Mouse (Mus musculus): ENCODE data around the gene Arnt2. TPM values are rescaled to one million over a fixed set of nuclear protein-coding genes. Genes with fewer than 3 reads are reported as not detected.

The Arnt2 gene
- polyA plus RNA-seq, 1 experiment from 2014 or later = 27.8 TPM

- no peak overlapping the region for H3K9ac ChIP-seq
- no peak for ATAC-seq (ENCODE audit: insufficient number of reproducible peaks, insufficient read depth, low FRiP score, low TSS enrichment)
- no peak overlapping the region for H3K4me2 ChIP-seq (replicated peaks)
- no peaks in the 10 kb centered on the region for H3K9me3 ChIP-seq
- H3K27me3 ChIP-seq = no peaks in the 10 kb centered on the region
- H3K27ac ChIP-seq = peak overlapping the region; percentile 30; the same call in 1 of the 2 replicates
- H3K36me3 ChIP-seq = peaks cover 10% of the 10 kb centered on the region; the same call in 1 of the 2 replicates
- 60% methylated on average over 10 of the region's 10 CpGs for WGBS
- H3K4me1 ChIP-seq = no peaks in the 10 kb centered on the region; the same call in 1 of the 2 replicates
- no peak overlapping the region for H3K4me3 ChIP-seq
Observed at GRCm38 (mm10) chr7:84361086-84361684, 48.8 kb downstream of the Arnt2 start.

DNA sequence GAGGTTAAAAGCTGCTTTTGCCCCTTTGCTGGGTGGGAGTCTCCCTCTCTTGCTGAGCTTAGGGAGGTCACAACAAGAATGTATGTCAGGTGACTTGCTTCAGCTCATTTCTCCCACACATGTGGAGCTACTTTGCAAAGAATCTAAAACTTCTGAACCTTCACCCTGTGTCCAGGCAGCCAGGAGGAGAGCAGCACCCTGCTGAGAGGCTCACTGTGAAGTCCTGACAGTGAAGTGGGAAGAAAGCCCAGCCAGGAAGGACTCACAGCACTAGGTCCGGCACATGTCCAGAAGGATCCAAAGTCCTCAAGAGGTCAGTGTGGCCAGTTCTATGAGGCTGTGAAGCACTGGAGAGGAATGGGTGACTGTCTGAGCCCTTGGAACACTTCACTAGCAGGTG lies 51.5 kb downstream of the Arnt2 start:
- Histone ChIP-seq H3K36me3 (peaks cover 5% of the 10 kb centered on the region; the same call in 1 of the 2 replicates), H3K9ac (no peak overlapping the region), H3K27me3 (no peaks in the 10 kb centered on the region), H3K9me3 (no peaks in the 10 kb centered on the region), H3K27ac (no peak overlapping the region), H3K4me3 (no peak overlapping the region), H3K4me2 (replicated peaks) (no peak overlapping the region), H3K4me1 (no peaks in the 10 kb centered on the region; the same call in 1 of the 2 replicates)
- ATAC-seq (ENCODE audit: insufficient number of reproducible peaks, insufficient read depth, low FRiP score, low TSS enrichment) = no peak
- 85% methylated on average over 1 of the region's 1 CpGs for WGBS

- Histone ChIP-seq H3K27ac (no peak overlapping the region), H3K4me2 (replicated peaks) (no peak overlapping the region), H3K9ac (no peak overlapping the region), H3K4me1 (no peaks in the 10 kb centered on the region), H3K36me3 (peaks cover 5% of the 10 kb centered on the region; the same call in 1 of the 2 replicates), H3K27me3 (no peaks in the 10 kb centered on the region), H3K9me3 (no peaks in the 10 kb centered on the region), H3K4me3 (no peak overlapping the region)
- ATAC-seq (ENCODE audit: insufficient number of reproducible peaks, insufficient read depth, low FRiP score, low TSS enrichment) = no peak
- 69% methylated on average over 10 of the region's 10 CpGs for WGBS
Observed at GRCm38 (mm10) chr7:84355619-84356570, 54.1 kb downstream of the Arnt2 start.

DNA sequence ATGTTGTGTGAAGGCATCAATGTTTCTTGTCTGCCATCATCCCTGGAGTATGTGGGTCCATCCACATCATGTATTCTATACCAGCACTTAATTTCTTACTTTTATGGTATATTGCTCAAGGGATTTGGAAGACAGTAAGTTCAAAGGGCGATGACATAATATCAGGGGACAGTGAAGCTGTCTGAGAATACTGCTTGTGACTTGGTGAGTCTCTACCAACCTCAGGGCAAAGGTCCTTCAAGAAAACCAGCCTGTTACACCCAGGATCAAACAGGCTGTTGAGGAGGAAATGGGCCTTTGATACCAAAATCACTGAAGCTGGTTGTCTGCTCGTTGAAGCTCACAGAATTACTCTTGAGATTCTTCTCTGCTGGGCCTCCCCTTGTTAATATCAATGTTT lies 55.1 kb downstream of the Arnt2 start:
- Histone ChIP-seq H3K4me2 (replicated peaks) (no peak overlapping the region), H3K27me3 (no peaks in the 10 kb centered on the region), H3K9ac (no peak overlapping the region), H3K4me3 (no peak overlapping the region), H3K36me3 (peaks cover 5% of the 10 kb centered on the region; the same call in 1 of the 2 replicates), H3K9me3 (no peaks in the 10 kb centered on the region), H3K27ac (no peak overlapping the region), H3K4me1 (no peaks in the 10 kb centered on the region)
- no peak for ATAC-seq (ENCODE audit: insufficient number of reproducible peaks, insufficient read depth, low FRiP score, low TSS enrichment)
- WGBS = 89% methylated on average over 2 of the region's 2 CpGs

GRCm38 (mm10) chr7:84350529-84350928 lies 59.4 kb downstream of the Arnt2 start:
- Histone ChIP-seq H3K9me3 (no peaks in the 10 kb centered on the region), H3K27ac (no peak overlapping the region), H3K4me3 (no peak overlapping the region), H3K36me3 (peaks cover 31% of the 10 kb centered on the region), H3K9ac (no peak overlapping the region), H3K27me3 (no peaks in the 10 kb centered on the region), H3K4me2 (replicated peaks) (no peak overlapping the region), H3K4me1 (no peaks in the 10 kb centered on the region)
- no peak for ATAC-seq (ENCODE audit: insufficient number of reproducible peaks, insufficient read depth, low FRiP score, low TSS enrichment)

GRCm38 (mm10) chr7:84349976-84350375 lies 60.0 kb downstream of the Arnt2 start:
- WGBS = 74% methylated on average over 2 of the region's 2 CpGs
- ATAC-seq (ENCODE audit: insufficient number of reproducible peaks, insufficient read depth, low FRiP score, low TSS enrichment) = no peak
- Histone ChIP-seq H3K4me2 (replicated peaks) (no peak overlapping the region), H3K27me3 (no peaks in the 10 kb centered on the region), H3K9ac (no peak overlapping the region), H3K36me3 (peaks cover 36% of the 10 kb centered on the region), H3K4me1 (no peaks in the 10 kb centered on the region), H3K9me3 (no peaks in the 10 kb centered on the region), H3K4me3 (no peak overlapping the region), H3K27ac (no peak overlapping the region)

DNA sequence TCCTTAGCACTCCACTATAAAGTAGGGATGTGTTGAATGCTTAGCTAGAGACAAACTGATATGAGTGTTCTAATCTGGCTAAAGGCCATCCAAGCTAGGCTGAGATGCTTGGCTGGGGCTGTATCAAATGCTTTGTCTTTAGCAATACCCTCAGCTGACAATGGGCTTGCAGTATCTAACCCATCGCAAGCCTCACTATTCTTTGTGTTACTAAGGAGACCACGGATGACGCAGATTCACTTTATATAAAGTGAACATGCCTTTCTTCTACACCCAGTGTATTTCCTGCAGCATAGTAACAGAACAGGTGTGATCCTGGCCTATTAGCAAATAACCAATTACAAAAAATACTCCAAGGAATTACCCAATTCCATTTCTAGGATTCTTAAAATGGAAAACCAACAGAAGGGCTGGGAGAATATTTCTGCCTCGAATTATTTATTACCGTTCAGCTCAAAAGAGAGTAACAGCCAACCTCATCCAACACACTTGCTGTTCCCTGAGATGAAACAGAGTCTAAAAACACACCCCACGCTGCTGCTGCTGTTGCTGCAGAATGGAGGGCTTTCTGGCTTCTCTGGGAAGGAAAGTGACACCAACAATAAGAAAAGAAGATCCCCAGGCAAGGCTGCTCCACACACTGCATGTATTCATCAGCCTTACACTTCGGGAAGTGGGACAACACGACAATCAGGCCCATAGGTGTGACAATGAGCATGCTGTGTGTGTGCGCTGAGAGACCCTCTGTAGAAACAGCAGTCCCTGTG lies 61.6 kb downstream of the Arnt2 start:
- H3K27ac ChIP-seq = no peak overlapping the region
- H3K9ac ChIP-seq = no peak overlapping the region
- WGBS = 91% methylated on average over 9 of the region's 9 CpGs
- no peaks in the 10 kb centered on the region for H3K4me1 ChIP-seq
- ATAC-seq (ENCODE audit: insufficient number of reproducible peaks, insufficient read depth, low FRiP score, low TSS enrichment) = no peak
- H3K36me3 ChIP-seq = peaks cover 52% of the 10 kb centered on the region
- no peaks in the 10 kb centered on the region for H3K27me3 ChIP-seq
- no peak overlapping the region for H3K4me3 ChIP-seq
- H3K9me3 ChIP-seq = peaks cover 6% of the 10 kb centered on the region
- no peak overlapping the region for H3K4me2 ChIP-seq (replicated peaks)

- Histone ChIP-seq H3K4me3 (no peak overlapping the region), H3K4me2 (replicated peaks) (no peak overlapping the region), H3K9ac (no peak overlapping the region), H3K27ac (no peak overlapping the region), H3K27me3 (no peaks in the 10 kb centered on the region), H3K9me3 (peaks cover 7% of the 10 kb centered on the region), H3K4me1 (no peaks in the 10 kb centered on the region), H3K36me3 (peaks cover 52% of the 10 kb centered on the region)
- WGBS = 95% methylated on average over 3 of the region's 3 CpGs
- no peak for ATAC-seq (ENCODE audit: insufficient number of reproducible peaks, insufficient read depth, low FRiP score, low TSS enrichment)
Observed at GRCm38 (mm10) chr7:84343160-84343559, 66.8 kb downstream of the Arnt2 start.

GRCm38 (mm10) chr7:84341001-84341400 lies 69.0 kb downstream of the Arnt2 start:
- no peak overlapping the region for H3K27ac ChIP-seq
- peaks cover 37% of the 10 kb centered on the region for H3K36me3 ChIP-seq
- no peak overlapping the region for H3K9ac ChIP-seq
- peaks cover 7% of the 10 kb centered on the region for H3K9me3 ChIP-seq
- peaks cover 6% of the 10 kb centered on the region for H3K4me1 ChIP-seq
- ATAC-seq (ENCODE audit: insufficient number of reproducible peaks, insufficient read depth, low FRiP score, low TSS enrichment) = no peak
- H3K27me3 ChIP-seq = no peaks in the 10 kb centered on the region
- H3K4me2 ChIP-seq (replicated peaks) = no peak overlapping the region
- H3K4me3 ChIP-seq = no peak overlapping the region
- WGBS = 80% methylated on average over 1 of the region's 1 CpGs

DNA sequence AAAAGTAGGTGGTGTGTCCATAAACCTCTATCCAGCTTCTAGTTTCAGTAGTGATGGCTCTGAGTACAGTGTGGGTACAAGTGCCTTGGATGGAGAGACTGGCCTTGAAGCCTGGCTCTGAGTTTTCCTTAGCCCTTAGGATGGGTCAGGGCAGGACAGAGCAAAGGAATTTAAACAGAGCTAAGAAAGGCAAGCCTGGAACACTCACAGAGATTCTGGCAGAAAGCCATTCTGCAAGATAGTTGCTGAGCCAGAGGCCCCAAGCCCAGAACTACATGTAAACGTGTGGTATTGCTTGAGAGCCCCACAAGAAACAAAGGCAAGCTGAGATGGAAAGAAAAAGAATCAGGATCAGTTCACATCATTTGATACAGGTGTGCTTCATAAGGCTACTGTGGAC lies 70.8 kb downstream of the Arnt2 start:
- 52% methylated on average over 1 of the region's 1 CpGs for WGBS
- no peak overlapping the region for H3K27ac ChIP-seq

GRCm38 (mm10) chr7:84337768-84338167 lies 72.2 kb downstream of the Arnt2 start:
- no peak for ATAC-seq (ENCODE audit: insufficient number of reproducible peaks, insufficient read depth, low FRiP score, low TSS enrichment)
- Histone ChIP-seq H3K9me3 (no peaks in the 10 kb centered on the region), H3K4me2 (replicated peaks) (no peak overlapping the region), H3K4me3 (no peak overlapping the region), H3K4me1 (peaks cover 19% of the 10 kb centered on the region), H3K27ac (no peak overlapping the region), H3K9ac (no peak overlapping the region), H3K27me3 (no peaks in the 10 kb centered on the region), H3K36me3 (0 out of 2 replicates have a peak, but pooled peaks cover 7% of the 10 kb centered on the region)
- 80% methylated on average over 4 of the region's 4 CpGs for WGBS

More for the DNA sequence above, 70.8 kb downstream of the Arnt2 start:
- Histone ChIP-seq H3K9me3 (peaks cover 7% of the 10 kb centered on the region), H3K4me2 (replicated peaks) (no peak overlapping the region), H3K9ac (no peak overlapping the region), H3K27me3 (no peaks in the 10 kb centered on the region), H3K4me3 (no peak overlapping the region), H3K36me3 (peaks cover 21% of the 10 kb centered on the region), H3K4me1 (peaks cover 11% of the 10 kb centered on the region)
- ATAC-seq (ENCODE audit: insufficient number of reproducible peaks, insufficient read depth, low FRiP score, low TSS enrichment) = no peak
